In the genomic region with DNA sequence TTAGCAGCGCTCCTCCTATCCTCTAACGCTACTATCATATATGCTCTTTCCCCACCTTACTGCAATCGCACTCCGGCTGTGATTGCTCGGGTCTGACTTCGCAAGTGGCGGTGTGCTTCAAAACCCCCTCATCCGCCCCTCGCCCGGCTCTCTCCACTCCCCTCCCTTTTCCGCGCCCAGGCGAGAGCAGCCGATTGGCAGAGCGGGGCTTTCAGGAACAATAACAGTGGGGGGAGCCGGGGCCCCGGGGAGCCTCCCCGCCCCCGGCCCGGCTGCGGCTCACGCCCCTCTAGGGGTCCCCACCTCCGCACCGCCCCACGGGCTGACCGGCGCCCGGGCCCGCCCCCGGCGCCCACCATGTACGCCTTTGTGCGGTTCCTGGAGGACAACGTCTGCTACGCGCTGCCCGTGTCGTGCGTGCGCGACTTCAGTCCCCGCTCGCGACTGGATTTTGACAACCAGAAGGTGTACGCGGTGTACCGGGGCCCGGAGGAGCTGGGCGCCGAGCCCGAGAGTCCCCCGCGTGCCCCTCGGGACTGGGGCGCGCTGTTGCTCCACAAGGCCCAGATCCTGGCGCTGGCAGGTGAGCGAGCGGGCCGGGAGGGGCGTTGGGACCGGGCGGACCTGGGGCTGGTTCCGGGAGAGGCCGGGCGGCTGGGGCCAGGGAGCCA, we compare ENCODE assay signal across 7 mouse cellular contexts. TPM values are rescaled to one million over a fixed set of nuclear protein-coding genes. Genes with fewer than 3 reads are reported as not detected.
DNase-seq lines count a peak whose midpoint lies in the region; ATAC-seq and TF ChIP-seq lines count a peak whose summit lies in the region.

Bend5 (plus strand) TSS at position 189 of the 671 bp plus-strand sequence.

- H3K4me2 ChIP-seq in limb, embryonic 15.5 days, result peak within 1 kb of the TSS; percentile 69
- H3K4me2 ChIP-seq in midbrain, embryonic 16.5 days (ENCODE audit: low read length), result peak within 1 kb of the TSS; percentile 73

- WGBS in embryonic facial prominence, embryonic 10.5 days, result under 1% methylated on average over 66 of the region's 66 CpGs
- WGBS in kidney, adult 2 months, result 1% methylated on average over 64 of the region's 66 CpGs
- WGBS in limb, embryonic 15.5 days, result under 1% methylated on average over 65 of the region's 66 CpGs
- WGBS in midbrain, embryonic 16.5 days, result under 1% methylated on average over 60 of the region's 66 CpGs

- no peaks in the 10 kb centered on the region for H3K27me3 ChIP-seq in embryonic facial prominence, embryonic 10.5 days (replicated peaks; ENCODE audit: low read depth, poor library complexity, severe bottlenecking)
- H3K27me3 ChIP-seq in kidney, adult 2 months (replicated peaks; ENCODE audit: control insufficient read depth, insufficient read depth, low read length), result no peaks in the 10 kb centered on the region
- no peaks in the 10 kb centered on the region for H3K27me3 ChIP-seq in limb, embryonic 15.5 days
- no peaks in the 10 kb centered on the region for H3K27me3 ChIP-seq in midbrain, embryonic 16.5 days (ENCODE audit: control insufficient read depth, insufficient read depth, low read depth, low read length)

- ATAC-seq in limb, embryonic 15.5 days (ENCODE audit: insufficient number of reproducible peaks, low FRiP score, low TSS enrichment, low read depth), result peak; percentile 91
- peak; percentile 98 for ATAC-seq in midbrain, embryonic 16.5 days

- peak; percentile 85 for DNase-seq in adrenal gland, postnatal 10 days
- peak; percentile 96 for DNase-seq in embryonic facial prominence, embryonic 10.5 days (ENCODE audit: low spot score)
- peak; percentile 62 to 70 for DNase-seq in heart, adult 9 months (ENCODE audit: low spot score in 2 of 2)
- DNase-seq in kidney, adult 2 months, result peak; percentile 75
- DNase-seq in spleen, postnatal 10 days (ENCODE audit: low spot score in 2 of 2), result peak; percentile 37 to 78

- H3K27ac ChIP-seq in embryonic facial prominence, embryonic 10.5 days (replicated peaks), result peak within 1 kb of the TSS; percentile 96
- peak within 1 kb of the TSS; percentile 87 for H3K27ac ChIP-seq in kidney, adult 2 months (ENCODE audit: insufficient read depth, low read depth, low read length)
- H3K27ac ChIP-seq in limb, embryonic 15.5 days, result peak within 1 kb of the TSS; percentile 90
- H3K27ac ChIP-seq in midbrain, embryonic 16.5 days (ENCODE audit: low read length), result peak within 1 kb of the TSS; percentile 94

- peaks cover 19% of the 10 kb centered on the region for H3K36me3 ChIP-seq in embryonic facial prominence, embryonic 10.5 days (replicated peaks)
- no peaks in the 10 kb centered on the region for H3K36me3 ChIP-seq in kidney, adult 2 months (ENCODE audit: control insufficient read depth, insufficient read depth, low read length)
- H3K36me3 ChIP-seq in limb, embryonic 15.5 days, result peaks cover 8% of the 10 kb centered on the region
- no peaks in the 10 kb centered on the region for H3K36me3 ChIP-seq in midbrain, embryonic 16.5 days (ENCODE audit: control insufficient read depth, insufficient read depth, low read length)

- peaks cover 23% of the 10 kb centered on the region for H3K4me1 ChIP-seq in embryonic facial prominence, embryonic 10.5 days
- peaks cover 29% of the 10 kb centered on the region; the same call in 1 of the 2 replicates for H3K4me1 ChIP-seq in kidney, adult 2 months (ENCODE audit: control insufficient read depth, insufficient read depth, low read length)
- peaks cover 19% of the 10 kb centered on the region for H3K4me1 ChIP-seq in limb, embryonic 15.5 days
- H3K4me1 ChIP-seq in midbrain, embryonic 16.5 days (ENCODE audit: control insufficient read depth, insufficient read depth, low read length), result peaks cover 29% of the 10 kb centered on the region

- TF ChIP-seq CTCF in kidney, adult 2 months (conservative IDR thresholded peaks at IDR 0.05; ENCODE audit: insufficient read depth, insufficient read length, low read depth, low read length), result no peak

- peak within 1 kb of the TSS; percentile 86 for H3K9ac ChIP-seq in limb, embryonic 15.5 days
- peak within 1 kb of the TSS; percentile 88 for H3K9ac ChIP-seq in midbrain, embryonic 16.5 days (ENCODE audit: low read depth, low read length)

- H3K9me3 ChIP-seq in embryonic facial prominence, embryonic 10.5 days, result no peaks in the 10 kb centered on the region
- no peaks in the 10 kb centered on the region for H3K9me3 ChIP-seq in limb, embryonic 15.5 days
- no peaks in the 10 kb centered on the region for H3K9me3 ChIP-seq in midbrain, embryonic 16.5 days (replicated peaks; ENCODE audit: control insufficient read depth, low read length, poor library complexity, severe bottlenecking)

- no peak for TF ChIP-seq POLR2A in kidney, adult 2 months (IDR thresholded peaks at IDR 0.05; ENCODE audit: low read depth, low read length)

- H3K4me3 ChIP-seq in embryonic facial prominence, embryonic 10.5 days, result peak within 1 kb of the TSS; percentile 94
- H3K4me3 ChIP-seq in kidney, adult 2 months (ENCODE audit: insufficient read depth, low read depth, low read length), result peak within 1 kb of the TSS; percentile 75
- H3K4me3 ChIP-seq in limb, embryonic 15.5 days, result peak within 1 kb of the TSS; percentile 77
- H3K4me3 ChIP-seq in midbrain, embryonic 16.5 days (ENCODE audit: low read depth, low read length), result peak within 1 kb of the TSS; percentile 60

RNA-seq across cellular contexts. Expression of gene Bend5, which starts in this region (rescaled TPM):
- total RNA-seq in adrenal gland, postnatal 10 days (2021), result 10 to 100 TPM; 10.5 to 13.0 TPM
- polyA plus RNA-seq in embryonic facial prominence, embryonic 10.5 days (2016; fragmentation: Nextera tagmentation; extraction: Ambion mirVana), result 31.0 and 35.8 TPM in 2 replicates
- 24.3 and 34.2 TPM in 2 replicates for polyA plus RNA-seq in kidney, adult 2 months (2012; rRNA removed)
- 44.9 and 46.6 TPM in 2 replicates for polyA plus RNA-seq in limb, embryonic 15.5 days (2015; fragmentation: Nextera tagmentation; extraction: Ambion mirVana)
- 58.2 and 68.5 TPM in 2 replicates for polyA plus RNA-seq in midbrain, embryonic 16.5 days (2015; fragmentation: Nextera tagmentation; extraction: Ambion mirVana)

Comparison
In these comparisons a context has a peak if more than half of its experiments do, and no peak if none do; other contexts are left out.
1. Peak in every context shown above with its lines: DNase-seq, ATAC-seq, H3K4me3 ChIP-seq and H3K27ac ChIP-seq.